Mouse (Mus musculus): ENCODE measurements at regions not wholly inside any gene's neighbourhood (a gene's known extent, or its start where the extent isn't known, plus 50 kb on each side); places are given as distances from the start of the nearest gene placed in this dataset.

DNA sequence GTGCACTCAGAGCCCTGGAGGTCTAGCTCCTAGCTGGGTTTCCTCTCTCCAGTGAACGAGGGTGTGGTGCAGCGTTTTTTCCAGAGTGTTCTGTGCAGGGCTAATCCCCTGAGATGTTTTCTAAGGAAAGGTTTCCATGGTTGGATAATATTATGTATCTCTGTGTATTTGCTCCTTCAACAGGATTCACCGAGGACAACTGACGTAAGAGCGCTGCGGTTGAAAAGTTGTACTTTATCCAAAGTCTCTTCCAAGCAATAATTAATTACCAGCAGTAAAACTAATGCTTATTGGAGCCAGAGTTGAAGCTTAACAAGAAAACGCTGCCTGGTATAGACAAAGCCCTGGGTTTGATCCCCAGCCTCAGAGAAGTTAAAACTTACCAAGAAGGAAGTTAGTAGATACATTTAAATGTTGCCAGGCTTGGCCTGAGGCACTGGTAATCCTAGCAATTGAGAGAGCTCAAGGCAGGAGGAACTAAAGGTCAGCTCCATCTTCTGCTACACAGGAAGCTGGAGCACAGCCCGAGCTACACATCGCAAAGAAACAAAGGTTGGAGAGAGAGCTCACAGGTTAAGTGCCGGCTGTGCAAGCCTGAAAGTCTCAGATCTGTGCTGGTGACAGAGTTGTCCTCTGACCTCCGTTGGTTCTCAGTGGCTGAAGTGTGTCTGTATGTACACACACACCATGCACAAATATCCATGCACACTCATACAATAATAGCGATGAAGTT is 51.2 kb upstream of the Rap1b start:
- TF ChIP-seq SIN3A (IDR thresholded peaks at IDR 0.05; ENCODE audit: low read length) (no peak), USF1 (IDR thresholded peaks at IDR 0.05; ENCODE audit: low read depth, low read length) (no peak), MAX (IDR thresholded peaks at IDR 0.05; ENCODE audit: low read length) (no peak), MXI1 (IDR thresholded peaks at IDR 0.05; ENCODE audit: low read depth, low read length) (no peak), UBTF (IDR thresholded peaks at IDR 0.05; ENCODE audit: low read depth, low read length) (no peak), KAT2A (IDR thresholded peaks at IDR 0.05; ENCODE audit: insufficient replicate concordance, low read length) (no peak), BHLHE40 (IDR thresholded peaks at IDR 0.05; ENCODE audit: low read depth, low read length) (no peak)

DNA sequence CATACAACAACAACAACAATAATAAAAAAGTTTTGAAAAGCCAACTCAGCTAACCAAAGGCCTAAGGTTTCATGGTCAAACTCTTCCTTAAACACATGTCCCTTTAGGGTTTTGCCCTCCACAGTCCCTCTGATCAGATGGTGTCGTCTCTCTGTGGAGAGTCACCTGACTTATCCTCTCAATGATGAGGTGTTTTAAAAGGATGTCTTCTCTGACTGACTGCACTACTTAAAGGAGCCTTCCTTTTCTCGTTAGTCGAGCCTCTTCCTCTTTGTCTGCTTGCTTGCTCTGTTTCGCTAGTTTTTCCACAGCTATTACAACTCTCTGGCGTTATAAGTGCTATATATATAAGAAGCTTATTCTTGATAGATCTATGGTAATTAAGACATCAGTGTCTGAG is 51.9 kb upstream of the Rap1b start:
- TF ChIP-seq CHD2 (IDR thresholded peaks at IDR 0.05; ENCODE audit: low read length) (no peak), TCF12 (IDR thresholded peaks at IDR 0.05; ENCODE audit: low read depth, low read length) (no peak), EP300 (IDR thresholded peaks at IDR 0.05; ENCODE audit: low read length) (no peak), MAFK (IDR thresholded peaks at IDR 0.05; ENCODE audit: insufficient replicate concordance, low read length) (no peak)
- in situ Hi-C loops (cut with MboI; ENCODE audit: low pct_ligation_motif_present, low pct_unique_long_range_greater_than_20kb, low sequenced_read_pairs) (no loop called here), dilution Hi-C loops (cut with MboI; ENCODE audit: extremely low pct_ligation_motif_present, extremely low pct_unique_long_range_greater_than_20kb, low sequenced_read_pairs) (no loop called here)
- Histone ChIP-seq H3K79me2 (replicated peaks; ENCODE audit: control insufficient read depth, extremely low read depth, insufficient read depth, poor library complexity, severe bottlenecking) (no peaks in the 10 kb centered on the region), H3K27ac (ENCODE audit: insufficient read depth, low read depth) (no peak overlapping the region), H3K4me3 (replicated peaks in 1 of 3; ENCODE audit: low read depth in 2 of 3, low read length in 2 of 3, poor library complexity in 1 of 3) (no peak overlapping the region), H3K4me1 (ENCODE audit: control insufficient read depth in 1 of 2, insufficient read depth in 2 of 2) (peaks cover 15 to 53% of the 10 kb centered on the region in 2 experiments), H3K36me3 (replicated peaks in 1 of 2; ENCODE audit: control insufficient read depth in 1 of 2, insufficient read depth in 1 of 2, low read length in 1 of 2) (no peaks in the 10 kb centered on the region), H3K4me2 (ENCODE audit: insufficient read depth, low read depth, poor library complexity, severe bottlenecking) (no peak overlapping the region), H3K9me3 (replicated peaks; ENCODE audit: low read length) (no peaks in the 10 kb centered on the region), H3K27me3 (replicated peaks) (no peaks in the 10 kb centered on the region), H3K9ac (ENCODE audit: insufficient read depth, low read depth) (no peak overlapping the region)
- no peak for DNase-seq (ENCODE audit: extremely low read depth)

More for the DNA sequence above, 51.2 kb upstream of the Rap1b start:
- no peaks in the 10 kb centered on the region for H3K27me3 ChIP-seq (replicated peaks)
- no peak overlapping the region for H3K9ac ChIP-seq (ENCODE audit: insufficient read depth, low read depth)
- no peaks in the 10 kb centered on the region for H3K9me3 ChIP-seq (replicated peaks; ENCODE audit: low read length)
- H3K36me3 ChIP-seq (replicated peaks in 1 of 2; ENCODE audit: control insufficient read depth in 1 of 2, insufficient read depth in 1 of 2, low read length in 1 of 2): no peaks in the 10 kb centered on the region
- in situ Hi-C loops (cut with MboI; ENCODE audit: low pct_ligation_motif_present, low pct_unique_long_range_greater_than_20kb, low sequenced_read_pairs) (no loop called here), dilution Hi-C loops (cut with MboI; ENCODE audit: extremely low pct_ligation_motif_present, extremely low pct_unique_long_range_greater_than_20kb, low sequenced_read_pairs) (no loop called here)
- H3K4me1 ChIP-seq (ENCODE audit: control insufficient read depth in 1 of 2, insufficient read depth in 2 of 2): peaks cover 19 to 59% of the 10 kb centered on the region in 2 experiments
- no peaks in the 10 kb centered on the region for H3K79me2 ChIP-seq (replicated peaks; ENCODE audit: control insufficient read depth, extremely low read depth, insufficient read depth, poor library complexity, severe bottlenecking)
- no peak overlapping the region for H3K4me3 ChIP-seq (replicated peaks in 1 of 3; ENCODE audit: low read depth in 2 of 3, low read length in 2 of 3, poor library complexity in 1 of 3)
- H3K4me2 ChIP-seq (ENCODE audit: insufficient read depth, low read depth, poor library complexity, severe bottlenecking): no peak overlapping the region
- DNase-seq (ENCODE audit: extremely low read depth): no peak
- no peak overlapping the region for H3K27ac ChIP-seq (ENCODE audit: insufficient read depth, low read depth)

DNA sequence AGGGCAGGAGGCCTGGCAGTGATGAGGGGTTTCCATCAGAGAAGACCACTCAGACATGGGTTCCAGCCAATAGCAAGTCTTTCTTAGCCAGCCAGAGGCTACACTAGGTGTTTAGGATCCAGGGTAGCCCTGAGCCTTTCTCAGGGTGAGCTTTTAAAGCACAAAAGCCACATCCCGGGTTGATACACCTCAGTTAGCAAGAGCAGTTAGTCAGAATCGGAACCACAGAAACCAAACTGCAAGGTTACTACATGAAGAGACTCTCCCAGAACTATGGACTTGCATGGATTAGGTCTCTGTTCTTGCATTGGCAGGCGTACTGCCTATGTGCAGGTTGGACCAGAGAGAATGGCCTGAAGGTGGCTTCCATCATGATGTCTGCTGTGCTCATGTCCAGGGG is 52.6 kb upstream of the Rap1b start:
- no peak for DNase-seq (ENCODE audit: extremely low read depth)
- Histone ChIP-seq H3K9me3 (replicated peaks; ENCODE audit: low read length) (no peaks in the 10 kb centered on the region), H3K4me2 (ENCODE audit: insufficient read depth, low read depth, poor library complexity, severe bottlenecking) (no peak overlapping the region), H3K27ac (ENCODE audit: insufficient read depth, low read depth) (no peak overlapping the region), H3K9ac (ENCODE audit: insufficient read depth, low read depth) (no peak overlapping the region), H3K4me3 (replicated peaks in 1 of 3; ENCODE audit: low read depth in 2 of 3, low read length in 2 of 3, poor library complexity in 1 of 3) (no peak overlapping the region), H3K27me3 (replicated peaks) (no peaks in the 10 kb centered on the region), H3K36me3 (replicated peaks in 1 of 2; ENCODE audit: control insufficient read depth in 1 of 2, insufficient read depth in 1 of 2, low read length in 1 of 2) (no peaks in the 10 kb centered on the region), H3K4me1 (ENCODE audit: control insufficient read depth in 1 of 2, insufficient read depth in 2 of 2) (peaks cover 15 to 47% of the 10 kb centered on the region in 2 experiments), H3K79me2 (replicated peaks; ENCODE audit: control insufficient read depth, extremely low read depth, insufficient read depth, poor library complexity, severe bottlenecking) (no peaks in the 10 kb centered on the region)
- in situ Hi-C loops (cut with MboI; ENCODE audit: low pct_ligation_motif_present, low pct_unique_long_range_greater_than_20kb, low sequenced_read_pairs) (no loop called here), dilution Hi-C loops (cut with MboI; ENCODE audit: extremely low pct_ligation_motif_present, extremely low pct_unique_long_range_greater_than_20kb, low sequenced_read_pairs) (no loop called here)
- no peak for TF ChIP-seq USF2 (conservative IDR thresholded peaks at IDR 0.05; ENCODE audit: low read depth, low read length)
- no peak for TF ChIP-seq ELF1 (IDR thresholded peaks at IDR 0.05; ENCODE audit: low read depth, low read length)
- no peak for TF ChIP-seq RCOR1 (conservative IDR thresholded peaks at IDR 0.05; ENCODE audit: low read depth, low read length)
- no peak for TF ChIP-seq SIN3A (IDR thresholded peaks at IDR 0.05; ENCODE audit: low read length)
- no peak for TF ChIP-seq USF1 (IDR thresholded peaks at IDR 0.05; ENCODE audit: low read depth, low read length)
- no peak for TF ChIP-seq MAZ (IDR thresholded peaks at IDR 0.05; ENCODE audit: low read depth, low read length)
- no peak for TF ChIP-seq IRF4 (IDR thresholded peaks at IDR 0.05; ENCODE audit: low read depth, low read length)
- TF ChIP-seq RAD21 (IDR thresholded peaks at IDR 0.05; ENCODE audit: low read depth, low read length): no peak
- no peak for TF ChIP-seq TCF12 (IDR thresholded peaks at IDR 0.05; ENCODE audit: low read depth, low read length)
- no peak for TF ChIP-seq PAX5 (IDR thresholded peaks at IDR 0.05; ENCODE audit: low read length)
- no peak for TF ChIP-seq POLR2AphosphoS2 (IDR thresholded peaks at IDR 0.05; ENCODE audit: low read depth, low read length)
- TF ChIP-seq SMC3 (IDR thresholded peaks at IDR 0.05; ENCODE audit: low read depth, low read length): no peak
- TF ChIP-seq CHD1 (IDR thresholded peaks at IDR 0.05; ENCODE audit: low read depth, low read length): no peak
- no peak for TF ChIP-seq E2F4 (IDR thresholded peaks at IDR 0.05; ENCODE audit: insufficient replicate concordance, low read depth, low read length)

All from CH12.LX (cell line).